Mouse (Mus musculus) erythroblast, embryonic 14.5 days (primary cell): ENCODE data around the gene Neurod6.

ENCODE experiments used
- GATA1 ChIP-seq: IDR thresholded peaks from 2 replicates; pipeline ENCODE4 v1.6.1; 2012; ENCODE audit warnings: low read length, inconsistent platforms, mixed read lengths
- TAL1 ChIP-seq: IDR thresholded peaks from 3 replicates; pipeline ENCODE4 v1.6.1; 2012; ENCODE audit warnings: low read length, inconsistent platforms, mixed read lengths

DNA sequence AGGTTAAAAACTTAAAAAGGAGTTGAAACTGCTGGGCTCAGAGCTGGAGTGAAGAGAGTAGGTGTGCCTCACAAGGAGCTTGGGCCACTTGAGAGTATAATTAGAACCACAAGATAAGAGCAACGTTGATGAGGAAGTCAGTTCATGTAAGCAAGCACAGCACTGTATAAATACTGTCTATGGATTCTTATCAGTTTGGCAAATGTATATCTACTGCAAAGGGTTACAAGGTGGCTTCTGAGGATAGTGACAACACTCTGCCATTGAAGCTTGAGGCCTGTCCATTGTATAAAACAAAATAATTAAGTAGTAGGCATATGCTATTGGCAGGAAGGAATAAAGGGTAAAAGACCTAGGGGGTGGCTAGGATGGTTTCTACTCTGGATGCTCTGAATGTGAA lies 46.4 kb downstream of the Neurod6 start:
- no peak for TF ChIP-seq GATA1
- TF ChIP-seq TAL1: no peak
